Mouse (Mus musculus) CH12.LX (cell line): ENCODE data around the gene Zcchc7. TPM values are rescaled to one million over a fixed set of nuclear protein-coding genes. Genes with fewer than 3 reads are reported as not detected.

Experiments
- DNase-seq: peaks from one replicate; pipeline ENCODE4 v3.0.0-alpha.2; 2013; ENCODE audit errors: extremely low read depth
- H3K27ac ChIP-seq: 2 replicates; pipeline ENCODE4 v1.5.1; 2012; ENCODE audit warnings: low read depth, mild to moderate bottlenecking, control low read depth, moderate library complexity; ENCODE audit not compliant: insufficient read depth
- H3K27me3 ChIP-seq: replicated peaks from 2 replicates; pipeline ENCODE3; 2012; ENCODE audit warnings: inconsistent platforms
- H3K36me3 ChIP-seq, 2 experiments: replicated peaks in 1 of 2; 2 replicates each; pipeline versions ENCODE3 to v1.6.1; 2012; ENCODE audit warnings: inconsistent platforms in 1 of 2, low read length in 1 of 2, mild to moderate bottlenecking in 1 of 2, mixed read lengths in 1 of 2, moderate library complexity in 1 of 2; ENCODE audit not compliant: control insufficient read depth in 1 of 2, insufficient read depth in 1 of 2
- H3K4me1 ChIP-seq, 2 experiments: 2 replicates each; pipeline ENCODE4 v1.6.1; 2012; ENCODE audit warnings: inconsistent platforms in 1 of 2, moderate library complexity in 1 of 2; ENCODE audit not compliant: insufficient read depth in 2 of 2, control insufficient read depth in 1 of 2
- H3K4me2 ChIP-seq: 2 replicates; pipeline ENCODE4 v1.6.1; 2012; ENCODE audit warnings: low read depth, mild to moderate bottlenecking, control low read depth; ENCODE audit not compliant: poor library complexity, insufficient read depth, severe bottlenecking
- H3K4me3 ChIP-seq, 3 experiments: fragments of 150-350 bp in 1 of 3; sonication (generic) in 1 of 3; replicated peaks in 1 of 3; 2 replicates each; pipeline versions ENCODE3 to v1.5.1; 2011 to 2012; ENCODE audit warnings: low read depth in 2 of 3, low read length in 2 of 3, mild to moderate bottlenecking in 2 of 3, moderate library complexity in 2 of 3, control low read depth in 1 of 3, improper control_type of control experiment in 1 of 3, inconsistent platforms in 1 of 3, mixed read lengths in 1 of 3; ENCODE audit not compliant: poor library complexity in 1 of 3
- H3K79me2 ChIP-seq: replicated peaks from 2 replicates; pipeline ENCODE4 v1.6.1; 2012; ENCODE audit warnings: mild to moderate bottlenecking, moderate library complexity; ENCODE audit not compliant: control insufficient read depth, poor library complexity, insufficient read depth, severe bottlenecking; ENCODE audit errors: extremely low read depth
- H3K9ac ChIP-seq: 2 replicates; pipeline ENCODE4 v1.6.1; 2012; ENCODE audit warnings: low read depth, mild to moderate bottlenecking, control low read depth, moderate library complexity; ENCODE audit not compliant: insufficient read depth
- H3K9me3 ChIP-seq: replicated peaks from 2 replicates; pipeline ENCODE3; 2012; ENCODE audit warnings: low read length, inconsistent platforms, mixed read lengths
- BHLHE40 ChIP-seq: IDR thresholded peaks from 2 replicates; pipeline ENCODE4 v1.6.1; 2011; ENCODE audit warnings: mild to moderate bottlenecking, low read depth, low read length, improper control_type of control experiment
- CHD1 ChIP-seq: IDR thresholded peaks from 2 replicates; pipeline ENCODE4 v1.6.1; 2012; ENCODE audit warnings: low read depth, low read length, improper control_type of control experiment, inconsistent platforms
- CHD2 ChIP-seq: IDR thresholded peaks from 2 replicates; pipeline ENCODE4 v1.6.1; 2011; ENCODE audit warnings: low read length, improper control_type of control experiment
- CTCF ChIP-seq, 2 experiments: IDR thresholded peaks in 1 of 2; conservative IDR thresholded peaks in 1 of 2; 2 replicates each; pipeline ENCODE4 v1.5.1; 2011 to 2012; ENCODE audit warnings: low read depth in 2 of 2, low read length in 2 of 2, improper control_type of control experiment in 1 of 2, inconsistent platforms in 1 of 2, mild to moderate bottlenecking in 1 of 2, moderate library complexity in 1 of 2
- E2F4 ChIP-seq: IDR thresholded peaks from 2 replicates; pipeline ENCODE4 v1.6.1; 2011; ENCODE audit warnings: low read depth, low read length, improper control_type of control experiment; ENCODE audit not compliant: insufficient replicate concordance
- ELF1 ChIP-seq: IDR thresholded peaks from 2 replicates; pipeline ENCODE4 v1.6.1; 2014; ENCODE audit warnings: low read depth, mild to moderate bottlenecking, inconsistent platforms, low read length, improper control_type of control experiment
- EP300 ChIP-seq: IDR thresholded peaks from 2 replicates; pipeline ENCODE4 v1.6.1; 2011; ENCODE audit warnings: low read length, improper control_type of control experiment
- ETS1 ChIP-seq: conservative IDR thresholded peaks from 2 replicates; pipeline ENCODE4 v1.6.1; 2012; ENCODE audit warnings: low read depth, mild to moderate bottlenecking, inconsistent platforms, low read length, improper control_type of control experiment, moderate library complexity
- GABPA ChIP-seq: IDR thresholded peaks from 2 replicates; pipeline ENCODE4 v1.6.1; 2012; ENCODE audit warnings: low read depth, low read length, improper control_type of control experiment, inconsistent platforms; ENCODE audit not compliant: insufficient replicate concordance
- HCFC1 ChIP-seq: IDR thresholded peaks from 2 replicates; pipeline ENCODE4 v1.6.1; 2012; ENCODE audit warnings: low read depth, mild to moderate bottlenecking, inconsistent platforms, low read length, improper control_type of control experiment
- IRF4 ChIP-seq: IDR thresholded peaks from 2 replicates; pipeline ENCODE4 v1.6.1; 2014; ENCODE audit warnings: low read depth, mild to moderate bottlenecking, inconsistent platforms, low read length, improper control_type of control experiment
- JUND ChIP-seq: conservative IDR thresholded peaks from 2 replicates; pipeline ENCODE4 v1.6.1; 2011; ENCODE audit warnings: low read depth, low read length, improper control_type of control experiment
- KAT2A ChIP-seq: IDR thresholded peaks from 2 replicates; pipeline ENCODE4 v1.6.1; 2012; ENCODE audit warnings: low read length, improper control_type of control experiment, inconsistent platforms; ENCODE audit not compliant: insufficient replicate concordance
- MAFK ChIP-seq: IDR thresholded peaks from 2 replicates; pipeline ENCODE4 v1.6.1; 2011; ENCODE audit warnings: low read length, improper control_type of control experiment; ENCODE audit not compliant: insufficient replicate concordance
- MAX ChIP-seq: IDR thresholded peaks from 2 replicates; pipeline ENCODE4 v1.6.1; 2011; ENCODE audit warnings: low read length, improper control_type of control experiment
- MAZ ChIP-seq: IDR thresholded peaks from 2 replicates; pipeline ENCODE4 v1.6.1; 2012; ENCODE audit warnings: low read depth, mild to moderate bottlenecking, inconsistent platforms, low read length, improper control_type of control experiment, moderate library complexity
- MEF2A ChIP-seq: IDR thresholded peaks from 2 replicates; pipeline ENCODE4 v1.6.1; 2014; ENCODE audit warnings: low read depth, mild to moderate bottlenecking, inconsistent platforms, low read length, improper control_type of control experiment, borderline replicate concordance
- MXI1 ChIP-seq: IDR thresholded peaks from 2 replicates; pipeline ENCODE4 v1.6.1; 2011; ENCODE audit warnings: mild to moderate bottlenecking, low read depth, low read length, improper control_type of control experiment
- MYC ChIP-seq: IDR thresholded peaks from 2 replicates; pipeline ENCODE4 v1.6.1; 2011; ENCODE audit warnings: low read depth, mild to moderate bottlenecking, improper control_type of control experiment, low read length
- NELFE ChIP-seq: IDR thresholded peaks from 2 replicates; pipeline ENCODE4 v1.6.1; 2011; ENCODE audit warnings: low read depth, low read length, improper control_type of control experiment
- NRF1 ChIP-seq: IDR thresholded peaks from 2 replicates; pipeline ENCODE4 v1.6.1; 2014; ENCODE audit warnings: low read depth, mild to moderate bottlenecking, inconsistent platforms, low read length, improper control_type of control experiment, moderate library complexity
- RAD21 ChIP-seq: IDR thresholded peaks from 2 replicates; pipeline ENCODE4 v1.6.1; 2011; ENCODE audit warnings: low read depth, mild to moderate bottlenecking, low read length, improper control_type of control experiment, moderate library complexity
- RCOR1 ChIP-seq: conservative IDR thresholded peaks from 2 replicates; pipeline ENCODE4 v1.6.1; 2012; ENCODE audit warnings: low read depth, mild to moderate bottlenecking, inconsistent platforms, low read length, improper control_type of control experiment
- SIN3A ChIP-seq: IDR thresholded peaks from 2 replicates; pipeline ENCODE4 v1.6.1; 2012; ENCODE audit warnings: low read length, improper control_type of control experiment, inconsistent platforms
- SMC3 ChIP-seq: IDR thresholded peaks from 2 replicates; pipeline ENCODE4 v1.6.1; 2011; ENCODE audit warnings: low read depth, low read length, improper control_type of control experiment
- TBP ChIP-seq: conservative IDR thresholded peaks from 2 replicates; pipeline ENCODE4 v1.6.1; 2011; ENCODE audit warnings: low read depth, low read length, improper control_type of control experiment
- TCF12 ChIP-seq: IDR thresholded peaks from 2 replicates; pipeline ENCODE4 v1.6.1; 2014; ENCODE audit warnings: low read depth, mild to moderate bottlenecking, inconsistent platforms, low read length, improper control_type of control experiment
- UBTF ChIP-seq: IDR thresholded peaks from 2 replicates; pipeline ENCODE4 v1.6.1; 2012; ENCODE audit warnings: low read depth, mild to moderate bottlenecking, inconsistent platforms, low read length, improper control_type of control experiment, moderate library complexity
- USF1 ChIP-seq: IDR thresholded peaks from 2 replicates; pipeline ENCODE4 v1.6.1; 2014; ENCODE audit warnings: low read depth, mild to moderate bottlenecking, inconsistent platforms, low read length, improper control_type of control experiment
- USF2 ChIP-seq: conservative IDR thresholded peaks from 2 replicates; pipeline ENCODE4 v1.6.1; 2011; ENCODE audit warnings: low read depth, low read length, improper control_type of control experiment
- ZC3H11A ChIP-seq: IDR thresholded peaks from 2 replicates; pipeline ENCODE4 v1.6.1; 2012; ENCODE audit warnings: low read depth, mild to moderate bottlenecking, inconsistent platforms, low read length, improper control_type of control experiment
- ZMIZ1 ChIP-seq: IDR thresholded peaks from 2 replicates; pipeline ENCODE4 v1.6.1; 2012; ENCODE audit warnings: low read depth, mild to moderate bottlenecking, inconsistent platforms, low read length, improper control_type of control experiment
- ZNF384 ChIP-seq: IDR thresholded peaks from 2 replicates; pipeline ENCODE4 v1.6.1; 2012; ENCODE audit warnings: low read depth, low read length, improper control_type of control experiment, inconsistent platforms
- dilution Hi-C: fragments of 300-500 bp; cut with MboI; formaldehyde crosslinking; loops from 2 replicates; pipeline ENCODE4 v1.14.3; 2020; ENCODE audit warnings: low sequenced_read_pairs; ENCODE audit not compliant: extremely low pct_unique_long_range_greater_than_20kb, extremely low pct_ligation_motif_present
- in situ Hi-C: fragments of 300-500 bp; cut with MboI; formaldehyde crosslinking; loops from 3 replicates; pipeline ENCODE4 v1.14.3; 2019; ENCODE audit warnings: low sequenced_read_pairs, low pct_ligation_motif_present, low pct_unique_long_range_greater_than_20kb, mixed read lengths
- polyA plus RNA-seq: library from polyadenylated mRNA; unstranded; fragments of >175 nt; gene quantifications from 2 replicates; pipeline ENCODE4 v1.2.1, GENCODE M21; 2012; ENCODE audit warnings: low read depth; ENCODE audit not compliant: insufficient read length
- total RNA-seq, 2 experiments: library from RNA; depleted of rRNA; stranded (reverse); fragments of 300-350 nt in 1 of 2; fragments of >200 nt in 1 of 2; gene quantifications; 2 replicates each; pipeline ENCODE4 v1.2.3; 2012 to 2014

Zcchc7 gene
- total and polyA plus RNA-seq, 3 experiments, result 21.0 to 27.6 (median 25.2) TPM

- Histone ChIP-seq H3K27ac (peak overlapping the region; percentile 42; the same call in 1 of the 2 replicates), H3K9me3 (no peaks in the 10 kb centered on the region), H3K4me1 (peaks cover 38 to 78% of the 10 kb centered on the region in 2 experiments), H3K4me2 (peak overlapping the region; percentile 46), H3K79me2 (no peaks in the 10 kb centered on the region), H3K36me3 (peaks cover 5% of the 10 kb centered on the region in 2 experiments), H3K27me3 (no peaks in the 10 kb centered on the region), H3K4me3 (peak overlapping the region in 1 of 3 experiments; percentile 24), H3K9ac (no peak overlapping the region)
- in situ Hi-C loops, result loop anchor here (25.0 kb wide), 1 partner anchor 626 kb away; the partner anchor contains the start of gene Melk
- dilution Hi-C loops, result no loop called here
- peak; percentile 74 for DNase-seq
- TF ChIP-seq ZNF384 (no peak), SIN3A (no peak; the same call in none of the 2 replicates), SMC3 (no peak), USF1 (no peak), MXI1 (no peak; the same call in 1 of the 2 replicates), MEF2A (0 out of 2 replicates have a peak, but pooled peaks have one; percentile 14), RAD21 (no peak; the same call in 1 of the 2 replicates), E2F4 (no peak), ELF1 (0 out of 2 replicates have a peak, but pooled peaks have one; percentile 15), ETS1 (peak; percentile 68), MYC (0 out of 2 replicates have a peak, but pooled peaks have one; percentile 7), ZC3H11A (no peak), UBTF (0 out of 2 replicates have a peak, but pooled peaks have one; percentile 35), EP300 (peak; percentile 61), HCFC1 (no peak; the same call in 1 of the 2 replicates), NELFE (no peak), CHD1 (no peak), GABPA (no peak), JUND (no peak), IRF4 (peak; percentile 58; the same call in 1 of the 2 replicates), BHLHE40 (peak; percentile 49), CTCF (conservative IDR thresholded peaks at IDR 0.05 in 1 of 2, IDR thresholded peaks at IDR 0.05 in 1 of 2; ENCODE audit: low read depth in 2 of 2, low read length in 2 of 2) (no peak), MAZ (peak; percentile 53; the same call in 1 of the 2 replicates), USF2 (no peak), TCF12 (peak; percentile 65), CHD2 (peak; percentile 23; the same call in 1 of the 2 replicates), RCOR1 (peak; percentile 49; the same call in 1 of the 2 replicates), MAFK (0 out of 2 replicates have a peak, but pooled peaks have one; percentile 14), ZMIZ1 (peak; percentile 26; the same call in 1 of the 2 replicates), NRF1 (no peak), MAX (peak; percentile 24), KAT2A (0 out of 2 replicates have a peak, but pooled peaks have one; percentile 49), TBP (no peak)
These were observed 183.0 kb downstream of the Zcchc7 start for GRCm38 (mm10) chr4:44938359-44939340.
